Mouse (Mus musculus): ENCODE measurements around the gene Rnaset2a. TPM values are rescaled to one million over a fixed set of nuclear protein-coding genes. Genes with fewer than 3 reads are reported as not detected.
"Not testable (repeated sequence)": the region's sequence is repeated elsewhere in the genome, so short reads cannot be mapped to it uniquely, and the experiment has no call there.

Rnaset2a gene
- polyA plus RNA-seq, 1 experiment from 2014 or later: 16.2 TPM

DNA sequence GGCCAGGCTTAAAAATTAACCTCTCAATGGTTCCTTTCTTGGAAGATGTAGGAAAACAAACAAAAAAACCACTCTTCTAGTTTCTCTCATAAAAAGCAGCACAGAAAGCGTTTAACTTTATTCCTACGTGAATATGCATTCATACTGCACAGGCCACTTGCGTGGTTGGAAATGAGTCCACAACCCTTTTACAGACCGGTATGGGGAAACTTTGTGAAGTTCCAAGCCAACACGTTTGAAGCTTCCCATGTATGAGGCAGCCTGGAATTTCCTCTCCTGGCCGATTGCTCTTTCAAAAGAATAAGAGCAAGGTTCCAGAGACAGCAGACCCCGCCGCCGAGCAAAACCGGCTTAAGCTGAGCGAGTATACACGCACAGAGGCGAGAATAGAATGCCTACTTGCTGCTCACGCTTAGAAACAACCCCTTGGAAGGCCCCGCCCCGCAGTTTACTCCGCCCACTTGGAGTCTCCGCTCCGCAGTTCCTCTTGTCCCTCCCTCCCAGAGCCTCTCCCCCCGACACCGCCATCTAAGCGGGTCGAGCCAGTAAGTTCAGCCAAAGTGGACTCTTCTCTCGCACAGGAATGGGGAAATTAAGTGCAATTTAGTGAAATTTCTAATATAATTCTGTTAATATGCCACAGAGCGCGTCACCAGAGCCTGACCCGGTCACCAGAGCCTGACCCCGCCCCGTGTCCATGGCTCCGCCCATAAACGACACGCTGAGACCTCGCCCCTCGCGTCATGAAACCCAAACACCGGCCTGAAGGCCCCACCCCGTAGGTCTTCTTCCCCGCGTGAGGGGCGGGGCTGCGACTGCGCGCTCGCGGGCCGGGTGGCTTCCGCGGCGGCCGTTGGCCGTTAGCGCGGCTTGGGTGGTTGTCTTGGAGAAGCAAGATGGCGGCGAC lies 17.1 kb upstream of the Rnaset2a start, which contains the start of gene Fgfr1op:
Fgfr1op (plus strand) TSS at position 801 of the 907 bp plus-strand sequence.
- not testable (repeated sequence) for H3K9me3 ChIP-seq (replicated peaks); H3K27me3 ChIP-seq (ENCODE audit: low read depth, poor library complexity, severe bottlenecking); H3K4me1 ChIP-seq; DNase-seq (ENCODE audit: low spot score)
- WGBS: 4% methylated on average over 22 of the region's 55 CpGs
- H3K4me3 ChIP-seq: peak within 1 kb of the TSS; percentile 61
- H3K36me3 ChIP-seq: peaks cover 14% of the 10 kb centered on the region
- peak within 1 kb of the TSS; percentile 84 for H3K27ac ChIP-seq (replicated peaks)

DNA sequence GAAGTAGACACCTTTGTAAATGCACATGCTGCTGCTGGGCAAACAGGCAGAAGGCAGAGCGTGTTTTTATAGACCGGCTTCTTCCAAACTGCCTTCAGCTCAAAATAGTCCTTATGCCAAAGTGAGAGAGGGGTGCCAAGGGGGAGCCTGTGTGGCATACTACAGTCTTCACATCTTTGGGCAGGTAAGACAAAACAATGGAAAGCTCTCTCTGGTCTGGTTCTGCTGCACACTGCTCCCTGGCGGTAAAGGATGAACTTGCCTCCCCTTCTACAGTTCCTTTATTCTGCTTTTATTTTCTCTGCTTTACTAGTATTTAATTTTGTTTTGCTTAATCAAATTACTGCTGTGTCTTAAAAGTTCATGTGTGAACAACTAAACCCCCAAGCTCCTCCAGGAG lies 13.1 kb upstream of the Rnaset2a start:
- 44% methylated on average over 3 of the region's 3 CpGs for WGBS
- H3K4me1 ChIP-seq; H3K36me3 ChIP-seq; H3K9me3 ChIP-seq (replicated peaks); H3K4me3 ChIP-seq; H3K27me3 ChIP-seq (ENCODE audit: low read depth, poor library complexity, severe bottlenecking); H3K27ac ChIP-seq (replicated peaks); DNase-seq (ENCODE audit: low spot score): not testable (repeated sequence)

DNA sequence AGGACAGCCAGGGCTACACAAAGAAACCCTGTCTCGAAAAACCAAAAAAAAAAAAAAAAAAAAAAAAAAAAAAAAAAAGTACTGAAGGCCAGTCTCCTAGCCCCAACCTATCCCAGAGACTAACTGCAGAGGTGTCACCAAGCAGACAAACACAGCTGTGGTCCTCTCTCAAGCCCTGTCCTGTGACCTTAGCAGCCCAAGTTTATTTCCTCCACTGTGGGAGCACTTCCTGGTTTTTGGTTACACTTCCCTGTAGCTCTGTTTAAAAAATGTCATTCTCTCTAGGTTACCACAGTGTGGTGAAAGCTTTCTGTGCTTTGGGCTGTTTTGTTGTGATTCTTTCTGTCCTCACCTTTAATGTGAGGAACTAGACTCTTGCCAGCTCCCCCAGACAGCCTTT lies 10.7 kb upstream of the Rnaset2a start:
- not testable (repeated sequence) for H3K4me3 ChIP-seq; DNase-seq (ENCODE audit: low spot score)
- no CpG with 5 or more reads among the region's 1 CpGs for WGBS

DNA sequence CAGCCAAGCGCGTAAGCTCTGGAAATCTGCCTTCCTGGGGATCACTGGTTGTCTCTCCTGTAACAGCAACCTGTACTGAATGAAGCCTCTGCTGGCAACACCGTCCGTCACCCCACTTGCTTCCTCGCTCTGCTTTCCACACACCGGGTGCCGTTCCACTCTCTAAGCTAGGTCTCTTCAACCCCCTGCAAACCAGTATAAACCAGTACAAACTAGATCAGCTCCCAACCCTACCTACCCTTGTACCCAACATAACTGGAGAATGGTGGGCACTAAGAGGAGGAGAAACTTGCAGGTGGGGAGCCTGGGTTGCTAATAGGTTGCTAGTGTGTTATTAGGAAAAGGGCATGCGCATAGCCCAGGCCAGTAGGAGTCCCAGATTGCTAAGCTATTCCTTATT lies 8.1 kb upstream of the Rnaset2a start:
- H3K36me3 ChIP-seq; H3K27me3 ChIP-seq (ENCODE audit: low read depth, poor library complexity, severe bottlenecking); DNase-seq (ENCODE audit: low spot score); H3K4me1 ChIP-seq; H3K27ac ChIP-seq (replicated peaks); H3K4me3 ChIP-seq; H3K9me3 ChIP-seq (replicated peaks): not testable (repeated sequence)
- no CpG with 5 or more reads among the region's 8 CpGs for WGBS

More for the DNA sequence above, 10.7 kb upstream of the Rnaset2a start:
- H3K27me3 ChIP-seq (ENCODE audit: low read depth, poor library complexity, severe bottlenecking); H3K9me3 ChIP-seq (replicated peaks); H3K4me1 ChIP-seq; H3K27ac ChIP-seq (replicated peaks); H3K36me3 ChIP-seq: not testable (repeated sequence)

DNA sequence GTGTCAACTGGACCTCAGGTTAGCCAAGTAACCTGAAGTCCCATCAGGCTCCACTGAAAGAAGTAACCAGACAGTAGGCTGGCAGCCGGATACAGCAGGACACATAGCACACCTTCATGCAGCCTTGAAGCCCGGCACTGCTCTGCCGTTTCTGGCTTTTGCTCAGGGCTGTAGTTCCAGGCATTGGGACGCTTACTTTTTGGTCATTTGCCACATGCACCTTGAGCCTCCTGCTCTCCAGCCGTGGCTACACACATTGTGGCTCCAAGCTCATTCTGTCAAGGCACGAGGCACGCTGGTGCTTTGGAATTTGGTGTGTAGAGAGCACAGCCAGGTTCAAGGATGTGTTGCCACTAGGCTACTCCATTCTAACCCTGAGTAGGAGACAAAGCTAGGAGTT lies 7.1 kb upstream of the Rnaset2a start:
- H3K27ac ChIP-seq (replicated peaks); DNase-seq (ENCODE audit: low spot score): not testable (repeated sequence)
- WGBS: 83% methylated on average over 7 of the region's 7 CpGs

DNA sequence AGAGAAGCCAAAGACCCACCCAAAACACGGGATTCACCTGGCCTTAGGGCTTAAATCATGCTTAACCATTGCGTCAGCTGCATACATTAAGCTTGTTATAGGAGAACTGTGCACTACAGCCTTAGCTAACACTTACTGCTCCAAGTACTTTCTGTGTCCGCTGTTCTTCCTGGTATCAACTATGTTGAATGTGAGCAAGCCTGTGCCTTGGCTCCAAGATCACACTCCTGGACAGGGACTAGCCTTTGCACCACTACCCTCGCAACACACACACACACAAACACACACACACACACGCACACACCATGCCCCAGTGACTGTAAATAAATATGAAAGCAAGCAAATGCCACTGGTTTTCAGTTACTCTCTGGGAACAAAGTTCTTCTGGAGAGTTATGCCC lies 966 bp downstream of the Rnaset2a start:
- peak overlapping the region; percentile 59 for H3K4me3 ChIP-seq
- not testable (repeated sequence) for H3K36me3 ChIP-seq; H3K4me1 ChIP-seq; H3K9me3 ChIP-seq (replicated peaks); DNase-seq (ENCODE audit: low spot score); H3K27me3 ChIP-seq (ENCODE audit: low read depth, poor library complexity, severe bottlenecking); H3K27ac ChIP-seq (replicated peaks)
- 36% methylated on average over 5 of the region's 5 CpGs for WGBS

More for the DNA sequence above, 7.1 kb upstream of the Rnaset2a start:
- H3K9me3 ChIP-seq (replicated peaks); H3K4me1 ChIP-seq; H3K4me3 ChIP-seq; H3K36me3 ChIP-seq; H3K27me3 ChIP-seq (ENCODE audit: low read depth, poor library complexity, severe bottlenecking): not testable (repeated sequence)

DNA sequence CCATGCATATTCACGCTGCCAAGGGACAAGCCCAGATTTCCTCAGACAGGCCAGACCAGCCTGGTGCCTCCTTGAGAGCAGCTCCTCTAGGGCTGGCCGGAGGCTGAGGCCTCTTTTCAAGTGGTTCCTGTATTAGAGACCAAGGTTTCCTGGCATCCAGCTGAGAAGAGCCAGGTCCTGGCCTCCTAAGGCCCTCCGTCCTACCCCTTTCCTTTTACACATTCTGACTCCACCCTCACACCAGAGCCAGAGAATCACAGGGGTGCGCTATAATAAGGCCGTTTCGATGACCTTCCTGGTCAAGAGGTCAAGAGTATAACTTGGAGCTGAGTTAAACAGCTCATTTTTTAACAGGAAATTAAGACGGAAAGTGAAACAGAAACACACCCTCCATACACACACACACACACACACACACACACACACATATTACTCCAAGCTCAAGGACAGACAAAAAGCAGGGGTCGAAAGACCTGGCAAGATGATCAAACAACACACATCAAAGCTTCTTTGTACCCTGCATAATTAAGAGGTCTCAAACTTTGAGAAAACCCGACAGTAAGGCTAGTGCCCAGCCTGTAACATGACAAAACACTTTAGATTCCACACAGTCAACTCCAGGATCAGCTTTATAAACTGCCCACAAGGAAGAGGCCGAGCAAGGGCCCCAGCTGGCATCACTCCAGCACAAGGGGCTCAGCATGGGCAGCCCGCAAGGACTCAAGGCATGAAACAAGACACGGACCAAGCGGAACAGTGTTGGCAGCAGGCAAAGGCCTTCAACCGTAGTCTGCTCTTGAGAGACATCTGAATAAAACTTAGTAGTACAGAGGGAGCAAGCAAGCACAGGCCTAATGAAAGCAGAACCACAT lies 3.9 kb downstream of the Rnaset2a start:
- not testable (repeated sequence) for H3K36me3 ChIP-seq; H3K27ac ChIP-seq (replicated peaks); H3K4me3 ChIP-seq; H3K9me3 ChIP-seq (replicated peaks); DNase-seq (ENCODE audit: low spot score); H3K27me3 ChIP-seq (ENCODE audit: low read depth, poor library complexity, severe bottlenecking); H3K4me1 ChIP-seq
- 77% methylated on average over 13 of the region's 14 CpGs for WGBS

DNA sequence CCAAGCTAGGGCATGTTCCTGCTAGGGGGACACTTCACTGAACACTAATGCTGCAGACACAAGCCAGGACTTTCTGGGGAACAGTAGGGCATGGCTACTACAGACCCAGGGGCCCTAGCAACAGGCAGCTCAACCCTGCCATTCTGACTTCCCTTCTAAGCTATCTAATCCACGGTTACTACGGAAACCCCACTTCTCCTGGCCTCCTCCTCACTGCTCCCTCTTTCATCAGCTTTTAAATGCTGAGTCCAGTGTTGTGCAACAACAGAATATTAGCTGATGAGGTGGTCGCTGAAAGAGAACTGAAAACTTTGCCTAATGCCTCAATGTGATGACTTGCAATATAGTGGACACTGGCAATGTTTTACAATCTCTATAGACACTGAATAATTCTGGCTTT lies 7.7 kb downstream of the Rnaset2a start:
- not testable (repeated sequence) for H3K27ac ChIP-seq (replicated peaks); DNase-seq (ENCODE audit: low spot score); H3K4me3 ChIP-seq; H3K9me3 ChIP-seq (replicated peaks); H3K27me3 ChIP-seq (ENCODE audit: low read depth, poor library complexity, severe bottlenecking); H3K4me1 ChIP-seq; H3K36me3 ChIP-seq
- 56% methylated on average over 3 of the region's 3 CpGs for WGBS

DNA sequence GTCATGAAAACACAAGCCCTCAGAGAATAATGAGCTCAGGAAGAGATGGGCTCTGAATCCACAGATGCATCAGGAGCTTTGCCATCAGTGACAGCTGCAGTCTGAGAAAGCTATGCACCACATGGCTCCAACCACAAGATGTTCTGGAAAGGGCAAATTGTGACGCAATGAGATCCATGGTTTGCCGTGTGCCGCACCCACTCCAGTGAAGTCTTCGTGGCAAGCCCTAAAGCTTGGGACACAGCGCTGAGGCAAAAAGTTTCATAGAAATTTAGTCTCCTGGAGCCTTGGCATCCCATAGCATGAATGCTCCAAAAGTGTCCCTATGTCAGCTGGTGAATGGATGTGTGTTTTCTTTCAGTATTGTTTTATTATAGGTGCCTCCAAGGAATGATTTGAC lies 9.8 kb downstream of the Rnaset2a start:
- H3K36me3 ChIP-seq; H3K4me3 ChIP-seq; H3K4me1 ChIP-seq; H3K27me3 ChIP-seq (ENCODE audit: low read depth, poor library complexity, severe bottlenecking); DNase-seq (ENCODE audit: low spot score); H3K9me3 ChIP-seq (replicated peaks); H3K27ac ChIP-seq (replicated peaks): not testable (repeated sequence)
- 92% methylated on average over 5 of the region's 5 CpGs for WGBS

DNA sequence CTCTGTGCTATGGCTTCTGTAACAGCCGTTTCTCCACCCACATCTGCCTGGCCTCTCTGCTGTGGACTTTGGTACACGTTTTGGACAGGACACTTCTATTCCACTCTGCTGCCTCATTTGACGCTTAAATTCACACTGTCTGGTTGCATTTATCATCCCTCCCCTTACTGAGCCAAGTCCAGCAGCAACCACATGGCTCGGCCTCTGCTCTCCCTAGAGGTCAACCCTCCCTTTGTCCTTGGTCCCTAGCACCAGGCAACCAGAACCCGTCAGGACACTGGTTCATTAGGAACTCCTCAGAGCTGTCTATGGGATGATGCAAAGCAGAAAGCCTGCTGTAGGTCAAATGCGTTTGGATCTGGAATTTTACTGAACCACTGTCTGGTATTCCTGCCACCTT lies 17.0 kb downstream of the Rnaset2a start:
- WGBS: no CpG with 5 or more reads among the region's 6 CpGs
- not testable (repeated sequence) for DNase-seq (ENCODE audit: low spot score); H3K27ac ChIP-seq (replicated peaks); H3K4me3 ChIP-seq; H3K4me1 ChIP-seq; H3K9me3 ChIP-seq (replicated peaks); H3K27me3 ChIP-seq (ENCODE audit: low read depth, poor library complexity, severe bottlenecking); H3K36me3 ChIP-seq

DNA sequence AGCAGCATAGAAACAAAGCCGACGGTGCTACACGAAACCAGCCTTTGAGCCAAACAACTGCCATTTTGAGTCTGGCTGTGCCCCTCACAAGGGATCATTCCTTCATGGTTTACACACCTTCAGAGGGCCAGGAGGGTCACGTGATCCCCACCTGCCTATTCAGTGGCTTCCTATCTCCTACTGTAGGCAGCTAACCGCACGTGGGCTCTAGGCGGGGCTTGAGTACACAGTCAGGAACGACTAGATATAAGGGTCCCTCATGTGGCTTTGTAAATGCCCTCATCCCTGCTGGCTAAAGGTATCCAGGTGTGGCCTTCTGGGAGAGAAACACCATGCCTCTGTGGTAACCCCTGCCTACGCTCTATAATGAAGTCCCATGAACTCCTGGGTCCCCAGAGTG lies 18.3 kb downstream of the Rnaset2a start:
- H3K27me3 ChIP-seq (ENCODE audit: low read depth, poor library complexity, severe bottlenecking); H3K9me3 ChIP-seq (replicated peaks); H3K36me3 ChIP-seq; DNase-seq (ENCODE audit: low spot score); H3K4me3 ChIP-seq; H3K4me1 ChIP-seq; H3K27ac ChIP-seq (replicated peaks): not testable (repeated sequence)
- 83% methylated on average over 9 of the region's 9 CpGs for WGBS

DNA sequence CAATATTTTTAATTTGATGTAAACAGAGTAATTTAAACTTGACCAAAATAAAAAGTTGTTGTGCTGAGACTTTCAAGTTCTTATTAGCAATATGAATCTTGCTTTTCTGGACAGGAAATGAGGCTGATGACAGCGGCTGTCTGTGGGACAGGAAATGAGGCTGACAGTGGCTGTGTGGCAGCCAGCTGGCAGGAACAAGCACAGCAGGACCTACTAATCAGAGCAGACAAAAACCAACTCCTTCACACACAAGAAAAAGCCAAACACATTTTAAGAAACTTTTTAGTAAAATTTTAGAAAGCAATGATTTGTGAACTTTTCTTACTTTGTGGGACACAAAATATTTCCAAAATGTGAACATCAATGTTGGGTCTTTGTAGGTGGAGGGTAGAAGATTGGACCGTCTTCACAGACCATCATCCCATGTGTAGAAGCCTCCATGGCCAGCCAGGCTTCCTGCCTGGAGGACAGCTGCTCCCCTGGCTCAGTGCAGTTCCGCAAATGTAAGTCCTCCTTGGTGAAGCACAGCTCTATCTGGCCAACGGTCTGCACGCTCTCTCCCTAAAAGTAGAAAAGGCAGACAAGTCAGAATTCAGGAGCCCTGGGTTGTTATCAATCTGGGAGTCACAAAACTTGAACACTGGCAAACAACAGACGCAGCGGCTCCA lies 19.4 kb downstream of the Rnaset2a start:
- not testable (repeated sequence) for H3K27me3 ChIP-seq (ENCODE audit: low read depth, poor library complexity, severe bottlenecking); H3K4me1 ChIP-seq; DNase-seq (ENCODE audit: low spot score); H3K27ac ChIP-seq (replicated peaks); H3K36me3 ChIP-seq; H3K9me3 ChIP-seq (replicated peaks); H3K4me3 ChIP-seq
- WGBS: 100% methylated on average over 1 of the region's 7 CpGs
